Mouse (Mus musculus) cerebellum, adult 9-10 months (tissue): ENCODE measurements around the gene Clec4a4.
"Not testable (repeated sequence)": the region's sequence is repeated elsewhere in the genome, so short reads cannot be mapped to it uniquely, and the experiment has no call there.

Experiments
- DNase-seq: peaks from one replicate; pipeline ENCODE4 v3.0.0; 2022

The Clec4a4 gene

GRCm38 (mm10) chr6:122989876-122990437 lies at the start of gene Clec4a4:
Gene Clec4a4 (plus strand): TSS chr6:122990367.
- no peak for DNase-seq

- no peak for DNase-seq
Observed at GRCm38 (mm10) chr6:122946760-122947159, 43.4 kb upstream of the Clec4a4 start.

GRCm38 (mm10) chr6:122952401-122952800 lies 37.8 kb upstream of the Clec4a4 start, which contains the start of gene Clec4a3:
Gene Clec4a3 (plus strand): TSS chr6:122952515.
- no peak for DNase-seq

- no peak for DNase-seq
Observed at GRCm38 (mm10) chr6:122964562-122964961, 25.6 kb upstream of the Clec4a4 start.

- no peak for DNase-seq
Observed at GRCm38 (mm10) chr6:122969048-122969447, 21.1 kb upstream of the Clec4a4 start.

GRCm38 (mm10) chr6:123004696-123005095 lies 14.5 kb downstream of the Clec4a4 start:
- DNase-seq, result not testable (repeated sequence)

GRCm38 (mm10) chr6:123005591-123005990 lies 15.4 kb downstream of the Clec4a4 start:
- no peak for DNase-seq

- DNase-seq, result no peak
Observed at GRCm38 (mm10) chr6:123049742-123050372, 59.7 kb downstream of the Clec4a4 start, which contains the start of gene Clec4b1. Gene Clec4b1 (plus strand): TSS chr6:123049962.
